Mouse (Mus musculus): Measurements from ENCODE around the gene Colgalt2. TPM values are rescaled to one million over a fixed set of nuclear protein-coding genes. Genes with fewer than 3 reads are reported as not detected.

The Colgalt2 gene
- polyA plus RNA-seq, 1 experiment from 2014 or later = 3.9 TPM

- no peaks in the 10 kb centered on the region for H3K36me3 ChIP-seq
- ATAC-seq (ENCODE audit: low FRiP score) = no peak
- H3K4me3 ChIP-seq (replicated peaks) = no peak overlapping the region
- 64% methylated on average over 5 of the region's 5 CpGs for WGBS
- H3K9me3 ChIP-seq (replicated peaks) = no peaks in the 10 kb centered on the region
- H3K27ac ChIP-seq (replicated peaks) = no peak overlapping the region
- no peak overlapping the region for H3K4me2 ChIP-seq
- peaks cover 23% of the 10 kb centered on the region for H3K4me1 ChIP-seq
- no peaks in the 10 kb centered on the region for H3K27me3 ChIP-seq (replicated peaks)
- no peak overlapping the region for H3K9ac ChIP-seq (replicated peaks)
These were observed 58.0 kb downstream of the Colgalt2 start for GRCm38 (mm10) chr1:152457596-152457995.

- no peak overlapping the region for H3K4me3 ChIP-seq (replicated peaks)
- no peak overlapping the region for H3K9ac ChIP-seq (replicated peaks)
- H3K27ac ChIP-seq (replicated peaks) = no peak overlapping the region
- no peaks in the 10 kb centered on the region for H3K27me3 ChIP-seq (replicated peaks)
- peaks cover 23% of the 10 kb centered on the region for H3K4me1 ChIP-seq
- WGBS = 76% methylated on average over 7 of the region's 7 CpGs
- no peak overlapping the region for H3K4me2 ChIP-seq
- no peaks in the 10 kb centered on the region for H3K9me3 ChIP-seq (replicated peaks)
- no peak for ATAC-seq (ENCODE audit: low FRiP score)
- H3K36me3 ChIP-seq = no peaks in the 10 kb centered on the region
These were observed 59.4 kb downstream of the Colgalt2 start for GRCm38 (mm10) chr1:152458996-152459395.

- WGBS = 82% methylated on average over 3 of the region's 3 CpGs
- Histone ChIP-seq H3K4me1 (peaks cover 15% of the 10 kb centered on the region), H3K4me2 (no peak overlapping the region), H3K9ac (replicated peaks) (no peak overlapping the region), H3K36me3 (no peaks in the 10 kb centered on the region), H3K4me3 (replicated peaks) (no peak overlapping the region), H3K9me3 (replicated peaks) (no peaks in the 10 kb centered on the region), H3K27me3 (replicated peaks) (no peaks in the 10 kb centered on the region), H3K27ac (replicated peaks) (no peak overlapping the region)
- no peak for ATAC-seq (ENCODE audit: low FRiP score)
These were observed 61.3 kb downstream of the Colgalt2 start for GRCm38 (mm10) chr1:152460931-152461330.

- no peaks in the 10 kb centered on the region for H3K27me3 ChIP-seq (replicated peaks)
- H3K9ac ChIP-seq (replicated peaks) = no peak overlapping the region
- H3K4me2 ChIP-seq = no peak overlapping the region
- H3K9me3 ChIP-seq (replicated peaks) = no peaks in the 10 kb centered on the region
- ATAC-seq (ENCODE audit: low FRiP score) = no peak
- H3K36me3 ChIP-seq = no peaks in the 10 kb centered on the region
- H3K27ac ChIP-seq (replicated peaks) = 0 out of 2 replicates have a peak overlapping the region, but pooled peaks have one; percentile 0
- 0 out of 2 replicates have a peak, but pooled peaks cover 12% of the 10 kb centered on the region for H3K4me1 ChIP-seq
- H3K4me3 ChIP-seq (replicated peaks) = no peak overlapping the region
- 76% methylated on average over 3 of the region's 3 CpGs for WGBS
These were observed 62.2 kb downstream of the Colgalt2 start for GRCm38 (mm10) chr1:152461814-152462213.

GRCm38 (mm10) chr1:152462348-152462747 lies 62.7 kb downstream of the Colgalt2 start:
- Histone ChIP-seq H3K36me3 (no peaks in the 10 kb centered on the region), H3K27me3 (replicated peaks) (no peaks in the 10 kb centered on the region), H3K27ac (replicated peaks) (peak overlapping the region; percentile 54; the same call in 1 of the 2 replicates), H3K9ac (replicated peaks) (no peak overlapping the region), H3K9me3 (replicated peaks) (no peaks in the 10 kb centered on the region), H3K4me3 (replicated peaks) (no peak overlapping the region), H3K4me2 (no peak overlapping the region), H3K4me1 (0 out of 2 replicates have a peak, but pooled peaks cover 9% of the 10 kb centered on the region)
- ATAC-seq (ENCODE audit: low FRiP score) = no peak
- 79% methylated on average over 7 of the region's 7 CpGs for WGBS

GRCm38 (mm10) chr1:152466280-152466679 lies 66.7 kb downstream of the Colgalt2 start:
- no peak overlapping the region for H3K4me2 ChIP-seq
- no peaks in the 10 kb centered on the region for H3K9me3 ChIP-seq (replicated peaks)
- H3K4me3 ChIP-seq (replicated peaks) = no peak overlapping the region
- H3K4me1 ChIP-seq = peaks cover 10% of the 10 kb centered on the region; the same call in 1 of the 2 replicates
- no peaks in the 10 kb centered on the region for H3K36me3 ChIP-seq
- WGBS = 62% methylated on average over 3 of the region's 3 CpGs
- no peak overlapping the region for H3K9ac ChIP-seq (replicated peaks)
- no peak overlapping the region for H3K27ac ChIP-seq (replicated peaks)
- H3K27me3 ChIP-seq (replicated peaks) = no peaks in the 10 kb centered on the region
- no peak for ATAC-seq (ENCODE audit: low FRiP score)

- Histone ChIP-seq H3K4me3 (replicated peaks) (no peak overlapping the region), H3K27ac (replicated peaks) (0 out of 2 replicates have a peak overlapping the region, but pooled peaks have one; percentile 51), H3K27me3 (replicated peaks) (no peaks in the 10 kb centered on the region), H3K9me3 (replicated peaks) (no peaks in the 10 kb centered on the region), H3K9ac (replicated peaks) (no peak overlapping the region), H3K4me2 (no peak overlapping the region), H3K4me1 (peaks cover 5% of the 10 kb centered on the region; the same call in 1 of the 2 replicates), H3K36me3 (no peaks in the 10 kb centered on the region)
- no peak for ATAC-seq (ENCODE audit: low FRiP score)
- 41% methylated on average over 9 of the region's 9 CpGs for WGBS
These were observed 68.8 kb downstream of the Colgalt2 start for GRCm38 (mm10) chr1:152468443-152468842.

GRCm38 (mm10) chr1:152476126-152476525 lies 76.5 kb downstream of the Colgalt2 start:
- Histone ChIP-seq H3K4me3 (replicated peaks) (no peak overlapping the region), H3K27ac (replicated peaks) (no peak overlapping the region), H3K4me2 (no peak overlapping the region), H3K9ac (replicated peaks) (no peak overlapping the region), H3K4me1 (no peaks in the 10 kb centered on the region), H3K9me3 (replicated peaks) (no peaks in the 10 kb centered on the region), H3K36me3 (no peaks in the 10 kb centered on the region), H3K27me3 (replicated peaks) (no peaks in the 10 kb centered on the region)
- ATAC-seq (ENCODE audit: low FRiP score) = no peak
- WGBS = 88% methylated on average over 4 of the region's 4 CpGs

- no peak overlapping the region for H3K4me3 ChIP-seq (replicated peaks)
- H3K36me3 ChIP-seq = no peaks in the 10 kb centered on the region
- 94% methylated on average over 1 of the region's 1 CpGs for WGBS
- no peaks in the 10 kb centered on the region for H3K27me3 ChIP-seq (replicated peaks)
- no peak overlapping the region for H3K4me2 ChIP-seq
- no peaks in the 10 kb centered on the region for H3K9me3 ChIP-seq (replicated peaks)
- no peak overlapping the region for H3K27ac ChIP-seq (replicated peaks)
- ATAC-seq (ENCODE audit: low FRiP score) = no peak
- H3K9ac ChIP-seq (replicated peaks) = no peak overlapping the region
- no peaks in the 10 kb centered on the region for H3K4me1 ChIP-seq
These were observed 91.2 kb downstream of the Colgalt2 start for GRCm38 (mm10) chr1:152490842-152491241.

- no peaks in the 10 kb centered on the region for H3K9me3 ChIP-seq (replicated peaks)
- no peak overlapping the region for H3K4me3 ChIP-seq (replicated peaks)
- no peaks in the 10 kb centered on the region for H3K36me3 ChIP-seq
- 94% methylated on average over 1 of the region's 1 CpGs for WGBS
- ATAC-seq (ENCODE audit: low FRiP score) = no peak
- H3K4me2 ChIP-seq = no peak overlapping the region
- no peak overlapping the region for H3K27ac ChIP-seq (replicated peaks)
- no peak overlapping the region for H3K9ac ChIP-seq (replicated peaks)
- peaks cover under 1% of the 10 kb centered on the region for H3K4me1 ChIP-seq
- H3K27me3 ChIP-seq (replicated peaks) = no peaks in the 10 kb centered on the region
These were observed 92.6 kb downstream of the Colgalt2 start for GRCm38 (mm10) chr1:152492258-152492657.

- Histone ChIP-seq H3K4me2 (no peak overlapping the region), H3K27me3 (replicated peaks) (no peaks in the 10 kb centered on the region), H3K4me1 (peaks cover 7% of the 10 kb centered on the region), H3K4me3 (replicated peaks) (no peak overlapping the region), H3K27ac (replicated peaks) (no peak overlapping the region), H3K36me3 (no peaks in the 10 kb centered on the region), H3K9ac (replicated peaks) (no peak overlapping the region), H3K9me3 (replicated peaks) (no peaks in the 10 kb centered on the region)
- no peak for ATAC-seq (ENCODE audit: low FRiP score)
- 58% methylated on average over 2 of the region's 2 CpGs for WGBS
These were observed 97.2 kb downstream of the Colgalt2 start for GRCm38 (mm10) chr1:152496831-152497230.

- Histone ChIP-seq H3K9me3 (replicated peaks) (no peaks in the 10 kb centered on the region), H3K9ac (replicated peaks) (no peak overlapping the region), H3K4me1 (peaks cover 7% of the 10 kb centered on the region), H3K4me2 (peak overlapping the region; percentile 22), H3K27ac (replicated peaks) (peak overlapping the region; percentile 28; the same call in 1 of the 2 replicates), H3K36me3 (no peaks in the 10 kb centered on the region), H3K27me3 (replicated peaks) (no peaks in the 10 kb centered on the region), H3K4me3 (replicated peaks) (no peak overlapping the region)
- no peak for ATAC-seq (ENCODE audit: low FRiP score)
- 24% methylated on average over 11 of the region's 11 CpGs for WGBS
These were observed 98.0 kb downstream of the Colgalt2 start for GRCm38 (mm10) chr1:152497581-152497980.
